Mouse (Mus musculus): ENCODE results near the gene Sult4a1.

Gene Sult4a1

GRCm38 (mm10) chr15:84045562-84045961, 60.0 kb downstream of the Sult4a1 start:
- no peak for DNase-seq (ENCODE audit: low spot score in 2 of 2)

DNA sequence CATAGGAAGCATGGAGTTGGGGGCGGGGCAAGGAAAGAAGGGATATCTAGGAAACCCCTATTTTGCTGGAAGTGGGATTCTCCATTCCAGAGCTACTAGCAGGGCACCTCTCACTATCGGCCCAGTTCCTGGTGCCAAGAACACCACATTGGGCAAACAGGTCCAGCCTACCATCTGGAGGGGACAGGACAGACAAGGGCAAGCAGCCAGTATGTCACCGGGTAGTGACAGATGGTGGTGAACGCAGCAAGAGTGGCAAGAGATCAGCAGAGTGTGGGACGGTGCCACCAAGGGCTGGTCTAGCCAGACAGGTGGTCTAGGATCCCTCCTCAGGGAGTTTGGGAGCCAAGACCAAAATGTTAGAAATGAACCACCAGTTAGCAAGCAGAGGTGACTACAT, 68.5 kb downstream of the Sult4a1 start:
- no peak for DNase-seq (ENCODE audit: low spot score in 2 of 2)

Data from spleen, postnatal 36 days (tissue).